Mouse (Mus musculus) layer of hippocampus, postnatal 14 days (tissue): ENCODE data around the gene Amer2. TPM values are rescaled to one million over a fixed set of nuclear protein-coding genes. Genes with fewer than 3 reads are reported as not detected.
"Not testable (repeated sequence)": the region's sequence is repeated elsewhere in the genome, so short reads cannot be mapped to it uniquely, and the experiment has no call there.

ENCODE experiments used
- DNase-seq, 2 experiments: peaks; one replicate each; pipeline ENCODE4 v3.0.0; 2021 to 2022; ENCODE audit warnings: low spot score in 2 of 2, mixed read lengths in 1 of 2
- long read RNA-seq, 2 experiments: library from polyadenylated mRNA; stranded (forward); transcript quantifications; one replicate each; pipeline ENCODE4 v2.0.0; 2021
- total RNA-seq, 2 experiments: library from RNA; stranded (reverse); gene quantifications; 2 replicates each; pipeline ENCODE4 v1.2.3; 2021

Gene Amer2
- 10 to 100 TPM; 44.0 to 44.2 TPM for total RNA-seq
- long read RNA-seq, experiment 1, full-length matches to known transcripts, result 4 of 8 reads
- long read RNA-seq, experiment 1, partial matches to known transcripts, result 4 of 8 reads
- long read RNA-seq, experiment 1, other reads (novel, unspliced or antisense), result 0 of 8 reads
- long read RNA-seq, experiment 2, full-length matches to known transcripts, result 9 of 12 reads
- long read RNA-seq, experiment 2, partial matches to known transcripts, result 3 of 12 reads
- long read RNA-seq, experiment 2, other reads (novel, unspliced or antisense), result 0 of 12 reads

GRCm38 (mm10) chr14:60372821-60373309 is at the start of gene Amer2:
Amer2 (plus strand) TSS chr14:60373259.
- no peak for DNase-seq

- DNase-seq, result not testable (repeated sequence)
Measured at GRCm38 (mm10) chr14:60340001-60340400, 33.1 kb upstream of the Amer2 start.

GRCm38 (mm10) chr14:60340570-60340969 is 32.5 kb upstream of the Amer2 start:
- DNase-seq, result no peak

GRCm38 (mm10) chr14:60345326-60345876 is 27.7 kb upstream of the Amer2 start:
- DNase-seq, result no peak

GRCm38 (mm10) chr14:60358347-60358746 is 14.7 kb upstream of the Amer2 start:
- DNase-seq, result no peak

- DNase-seq, result no peak
Measured at GRCm38 (mm10) chr14:60361380-60362212, 11.5 kb upstream of the Amer2 start.

- DNase-seq, result no peak
Measured at GRCm38 (mm10) chr14:60366729-60367128, 6.3 kb upstream of the Amer2 start.

GRCm38 (mm10) chr14:60368769-60369666 is 4.0 kb upstream of the Amer2 start:
- DNase-seq, result no peak

GRCm38 (mm10) chr14:60369667-60370315 is 3.3 kb upstream of the Amer2 start:
- peak in 1 of 2 experiments; percentile 37 for DNase-seq

GRCm38 (mm10) chr14:60377107-60377506 is 4.0 kb downstream of the Amer2 start:
- DNase-seq, result no peak

GRCm38 (mm10) chr14:60377546-60377945 is 4.5 kb downstream of the Amer2 start:
- DNase-seq, result peak; percentile 64 to 69

- peak; percentile 86 to 94 for DNase-seq
Measured at GRCm38 (mm10) chr14:60378057-60378565, 5.1 kb downstream of the Amer2 start.

GRCm38 (mm10) chr14:60378566-60379322 is 5.7 kb downstream of the Amer2 start:
- peak; percentile 56 to 68 for DNase-seq

- DNase-seq, result no peak
Measured at GRCm38 (mm10) chr14:60379323-60379957, 6.4 kb downstream of the Amer2 start.

GRCm38 (mm10) chr14:60379958-60380330 is 6.9 kb downstream of the Amer2 start:
- no peak for DNase-seq

GRCm38 (mm10) chr14:60381671-60382070 is 8.6 kb downstream of the Amer2 start:
- no peak for DNase-seq

GRCm38 (mm10) chr14:60383816-60384215 is 10.8 kb downstream of the Amer2 start:
- DNase-seq, result no peak

- no peak for DNase-seq
Measured at GRCm38 (mm10) chr14:60384269-60384668, 11.2 kb downstream of the Amer2 start.

- DNase-seq, result no peak
Measured at GRCm38 (mm10) chr14:60385079-60385643, 12.1 kb downstream of the Amer2 start.
